Mouse (Mus musculus) hindbrain, embryonic 11.5 days (tissue): ENCODE data around the gene Slc39a12. TPM values are rescaled to one million over a fixed set of nuclear protein-coding genes. Genes with fewer than 3 reads are reported as not detected.

Experiments
- ATAC-seq: fragments of 200-750 bp; cut with Nextera tagmentation; 2 replicates; pipeline ENCODE4 v1.8.0; 2017; ENCODE audit warnings: mild to moderate bottlenecking, moderate TSS enrichment, moderate library complexity; ENCODE audit not compliant: low FRiP score
- DNase-seq: peaks from one replicate; pipeline ENCODE4 v3.0.0-alpha.2; 2015; ENCODE audit warnings: low spot score
- H3K27ac ChIP-seq: fragments of 300-500 bp; sonication (generic); 2 replicates; pipeline ENCODE4 v1.5.1; 2014; ENCODE audit warnings: mild to moderate bottlenecking, low read depth, low read length
- H3K27me3 ChIP-seq: fragments of 300-500 bp; sonication (generic); 2 replicates; pipeline ENCODE4 v1.6.1; 2014; ENCODE audit warnings: mild to moderate bottlenecking, low read length, moderate library complexity, mixed read lengths; ENCODE audit not compliant: control insufficient read depth, insufficient read depth
- H3K36me3 ChIP-seq: fragments of 300-500 bp; sonication (generic); 2 replicates; pipeline ENCODE4 v1.6.1; 2014; ENCODE audit warnings: mild to moderate bottlenecking, low read length, moderate library complexity, mixed read lengths; ENCODE audit not compliant: control insufficient read depth, insufficient read depth
- H3K4me1 ChIP-seq: fragments of 300-500 bp; sonication (generic); replicated peaks from 2 replicates; pipeline ENCODE4 v1.6.1; 2014; ENCODE audit warnings: low read length, mixed read lengths; ENCODE audit not compliant: control insufficient read depth, insufficient read depth
- H3K4me2 ChIP-seq: fragments of 300-500 bp; sonication (generic); replicated peaks from 2 replicates; pipeline ENCODE4 v1.6.1; 2014; ENCODE audit warnings: mild to moderate bottlenecking, low read depth, low read length
- H3K4me3 ChIP-seq: fragments of 300-500 bp; sonication (generic); 2 replicates; pipeline ENCODE4 v1.5.1; 2014; ENCODE audit warnings: low read depth, low read length
- H3K9ac ChIP-seq: fragments of 300-500 bp; sonication (generic); 2 replicates; pipeline ENCODE4 v1.6.1; 2014; ENCODE audit warnings: low read depth, low read length
- H3K9me3 ChIP-seq: fragments of 300-500 bp; sonication (generic); 2 replicates; pipeline ENCODE4 v1.6.1; 2016; ENCODE audit warnings: low read length; ENCODE audit not compliant: control insufficient read depth
- WGBS: fragments of 180-500 bp; shearing (Covaris S2); extraction: QIAGEN DNeasy Blood & Tissue Kit; methylation state at CpG from one replicate; pipeline ENCODE4 v1.1.7; 2014; 5-methylcytosine and 5-hydroxymethylcytosine counted together
- polyA plus RNA-seq: library from polyadenylated mRNA; unstranded; fragments of >200 nt; fragmentation: Nextera tagmentation; extraction: Ambion mirVana; gene quantifications from 2 replicates; pipeline ENCODE4 v1.2.1, GENCODE M21; 2014

Gene Slc39a12
- polyA plus RNA-seq = 0.91 and 1.5 TPM in 2 replicates

DNA sequence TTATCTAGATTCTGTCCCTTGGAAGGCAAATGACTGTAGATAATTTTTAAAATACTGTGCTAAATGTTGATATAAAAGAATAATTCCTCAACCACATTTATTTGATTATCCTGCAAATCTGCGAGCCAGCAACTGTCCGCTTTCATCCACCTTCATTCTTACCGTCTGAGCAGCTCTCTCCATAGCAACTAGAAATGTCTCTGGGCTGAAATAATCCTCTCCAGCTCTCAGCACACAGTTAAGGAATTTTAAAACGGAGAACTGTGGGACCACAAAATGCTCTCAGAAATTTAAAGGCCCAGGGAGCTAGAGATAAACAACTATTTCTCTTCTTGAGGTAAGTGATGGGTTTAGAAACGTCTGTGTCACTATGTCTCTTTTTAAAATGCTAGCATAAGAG lies at the start of gene Slc39a12:
Gene Slc39a12 (plus strand): TSS at position 155 of the 400 bp plus-strand sequence.
- no peak within 1 kb of the TSS for H3K4me3 ChIP-seq
- ATAC-seq = no peak

DNA sequence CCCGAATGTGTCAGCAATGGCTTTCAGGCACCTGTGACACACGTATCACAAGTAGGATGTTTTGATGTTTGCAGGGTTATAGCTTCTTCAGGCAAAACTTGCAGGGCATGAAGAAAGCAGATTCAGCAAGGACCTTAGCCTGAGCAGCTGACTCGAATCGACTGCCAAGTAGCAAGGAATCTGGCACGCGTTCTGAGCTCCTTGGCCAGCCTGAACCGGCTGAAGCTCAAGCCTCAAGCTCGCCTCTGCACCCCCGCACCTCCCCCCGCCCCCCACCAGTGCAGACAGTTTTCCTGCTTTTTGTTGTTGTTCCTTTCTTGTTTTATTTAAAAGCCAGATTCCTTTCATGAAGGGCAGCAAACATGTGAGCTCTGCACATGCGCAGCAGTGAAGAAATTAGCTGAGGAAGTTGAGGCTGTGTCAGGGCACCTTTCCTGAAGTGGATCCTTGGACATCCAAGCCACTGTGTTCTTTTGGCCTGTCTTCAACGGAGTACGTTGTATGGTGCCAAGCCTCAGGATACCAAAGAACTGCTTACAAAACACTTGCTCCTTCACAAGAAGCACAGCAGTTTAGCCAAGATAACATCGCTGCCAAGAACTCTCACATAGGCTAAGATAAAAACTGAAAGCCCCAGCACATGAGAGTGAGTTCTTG lies 46.3 kb upstream of the Slc39a12 start:
- Histone ChIP-seq H3K4me3 (no peak overlapping the region), H3K4me1 (no peaks in the 10 kb centered on the region), H3K36me3 (no peaks in the 10 kb centered on the region), H3K27me3 (no peaks in the 10 kb centered on the region), H3K4me2 (no peak overlapping the region), H3K9me3 (no peaks in the 10 kb centered on the region), H3K27ac (no peak overlapping the region), H3K9ac (no peak overlapping the region)
- WGBS = 85% methylated on average over 14 of the region's 14 CpGs
- ATAC-seq (no peak), DNase-seq (no peak)

More for the DNA sequence above, at the start of gene Slc39a12:
- 72% methylated on average over 5 of the region's 5 CpGs for WGBS
- H3K36me3 ChIP-seq = no peaks in the 10 kb centered on the region
- H3K4me1 ChIP-seq = no peaks in the 10 kb centered on the region
- DNase-seq = no peak
- no peak within 1 kb of the TSS for H3K4me2 ChIP-seq
- H3K9ac ChIP-seq = no peak within 1 kb of the TSS
- H3K27ac ChIP-seq = no peak within 1 kb of the TSS
- H3K27me3 ChIP-seq = no peaks in the 10 kb centered on the region
- H3K9me3 ChIP-seq = no peaks in the 10 kb centered on the region

DNA sequence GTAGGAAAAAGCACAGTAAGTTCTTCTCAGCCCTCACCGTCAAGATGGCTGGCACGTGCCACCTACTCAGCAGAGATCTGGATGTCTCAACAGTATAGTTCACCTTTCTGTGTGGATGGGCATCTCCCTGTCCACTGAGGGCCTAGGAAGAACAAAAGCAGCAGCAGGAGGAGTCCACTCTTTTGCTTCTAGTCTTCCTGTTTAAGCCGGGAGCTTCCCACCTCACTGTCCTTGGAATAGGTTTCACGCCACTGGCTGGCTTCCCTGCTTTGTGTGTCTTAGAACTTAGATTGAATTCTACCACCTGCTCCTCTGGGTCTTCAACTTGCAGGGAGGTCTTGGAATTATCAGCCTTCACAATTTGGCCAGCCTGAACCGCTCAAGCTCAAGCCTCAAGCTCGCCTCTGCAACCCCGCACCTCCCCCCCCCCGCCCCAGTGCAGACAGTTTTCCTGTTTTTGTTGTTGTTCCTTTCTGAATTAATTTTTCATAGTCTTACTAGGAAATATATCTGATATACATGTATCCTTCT lies 45.7 kb upstream of the Slc39a12 start:
- Histone ChIP-seq H3K27ac (no peak overlapping the region), H3K4me3 (no peak overlapping the region), H3K27me3 (no peaks in the 10 kb centered on the region), H3K4me2 (no peak overlapping the region), H3K9ac (no peak overlapping the region), H3K9me3 (no peaks in the 10 kb centered on the region), H3K36me3 (no peaks in the 10 kb centered on the region), H3K4me1 (no peaks in the 10 kb centered on the region)
- 92% methylated on average over 8 of the region's 8 CpGs for WGBS
- no peak for DNase-seq
- ATAC-seq = no peak

DNA sequence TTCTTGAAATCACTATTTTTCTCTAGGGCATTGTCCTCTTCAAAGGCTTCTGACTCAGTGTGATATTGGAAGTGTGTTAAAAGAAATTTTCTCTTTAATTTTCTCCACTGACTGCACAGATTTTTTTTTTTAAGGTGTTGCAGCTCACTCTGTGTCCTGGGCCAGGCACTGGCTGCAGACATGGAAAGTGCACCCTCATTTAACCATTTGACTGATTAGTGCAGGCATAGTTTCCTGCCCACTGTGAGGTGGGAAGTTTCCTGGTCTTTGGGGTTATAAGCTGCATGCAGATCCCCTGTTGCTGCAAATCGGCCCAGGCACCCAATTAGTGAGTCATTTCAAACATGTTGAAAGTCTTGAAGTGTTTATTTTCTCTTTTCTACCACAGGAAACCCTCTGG lies 740 bp downstream of the Slc39a12 start:
- 77% methylated on average over 1 of the region's 1 CpGs for WGBS
- DNase-seq (no peak), ATAC-seq (no peak)
- no peak overlapping the region for H3K4me2 ChIP-seq
- no peak overlapping the region for H3K9ac ChIP-seq
- H3K4me1 ChIP-seq = no peaks in the 10 kb centered on the region
- H3K27ac ChIP-seq = no peak overlapping the region
- no peaks in the 10 kb centered on the region for H3K9me3 ChIP-seq
- H3K4me3 ChIP-seq = no peak overlapping the region
- no peaks in the 10 kb centered on the region for H3K27me3 ChIP-seq
- no peaks in the 10 kb centered on the region for H3K36me3 ChIP-seq

DNA sequence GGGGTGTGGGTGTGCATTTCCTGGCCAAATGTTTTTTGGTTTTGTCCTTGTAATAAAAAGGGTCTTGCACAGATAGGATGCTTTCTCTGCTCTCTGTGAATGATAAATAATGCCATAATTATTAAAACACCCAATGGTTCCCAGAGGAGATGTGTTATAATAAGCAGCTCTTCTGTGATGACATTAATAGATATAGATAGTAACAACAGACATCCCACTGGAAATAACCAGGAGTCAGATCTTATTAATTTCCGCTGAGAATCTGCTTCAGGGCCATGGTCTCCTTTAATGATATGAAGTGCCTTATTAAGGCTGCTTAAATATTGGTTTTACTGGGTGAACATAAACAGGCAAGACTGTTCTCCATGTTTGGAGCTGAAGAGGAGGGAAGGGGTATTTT lies 2.8 kb downstream of the Slc39a12 start:
- H3K36me3 ChIP-seq = no peaks in the 10 kb centered on the region
- no peak for DNase-seq
- 81% methylated on average over 1 of the region's 1 CpGs for WGBS
- H3K27ac ChIP-seq = no peak overlapping the region
- H3K4me3 ChIP-seq = no peak overlapping the region
- no peaks in the 10 kb centered on the region for H3K9me3 ChIP-seq
- no peaks in the 10 kb centered on the region for H3K4me1 ChIP-seq
- H3K4me2 ChIP-seq = no peak overlapping the region
- no peaks in the 10 kb centered on the region for H3K27me3 ChIP-seq
- ATAC-seq = 0 out of 2 replicates have a peak, but pooled peaks have one; percentile 27
- no peak overlapping the region for H3K9ac ChIP-seq

DNA sequence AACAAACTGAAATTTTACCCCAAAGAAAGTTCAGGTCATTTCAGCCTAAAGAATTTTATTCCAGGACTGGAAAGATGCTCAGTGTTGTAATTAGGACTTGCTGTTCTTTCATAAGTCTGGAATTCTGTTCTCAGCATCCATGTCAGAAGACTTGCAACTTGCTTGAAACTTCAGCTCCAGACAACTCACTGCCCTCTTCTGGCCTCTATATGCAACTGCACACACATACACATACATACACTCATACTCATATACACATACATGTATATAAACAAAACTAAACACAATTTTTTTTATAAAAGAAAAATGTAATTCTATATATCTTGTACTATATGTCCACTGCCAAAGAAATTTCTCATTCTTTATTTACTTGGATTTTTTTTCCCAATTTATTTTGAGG lies 14.9 kb downstream of the Slc39a12 start:
- H3K27ac ChIP-seq = no peak overlapping the region
- H3K4me1 ChIP-seq = no peaks in the 10 kb centered on the region
- H3K4me3 ChIP-seq = no peak overlapping the region
- H3K4me2 ChIP-seq = no peak overlapping the region
- DNase-seq (no peak), ATAC-seq (no peak)
- H3K9me3 ChIP-seq = no peaks in the 10 kb centered on the region
- no peaks in the 10 kb centered on the region for H3K36me3 ChIP-seq
- no peaks in the 10 kb centered on the region for H3K27me3 ChIP-seq
- H3K9ac ChIP-seq = no peak overlapping the region

DNA sequence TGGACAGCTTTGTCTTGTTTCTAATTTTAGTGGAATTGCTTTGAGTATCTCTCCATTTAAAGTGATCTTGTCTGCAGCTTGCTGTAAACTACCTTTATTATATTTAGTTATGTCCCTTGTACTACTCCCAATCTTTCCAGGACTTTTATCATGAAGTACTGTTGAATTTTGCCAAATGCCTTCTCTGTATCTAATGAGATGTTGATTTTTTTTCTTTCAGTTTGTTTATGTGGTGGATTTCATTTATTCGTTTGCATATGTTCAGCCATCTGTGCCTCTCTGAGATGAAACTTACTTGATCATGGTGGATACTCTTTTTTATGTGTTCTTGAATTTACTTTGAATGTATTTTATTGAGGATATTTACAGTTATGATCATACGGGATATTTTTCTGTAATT lies 40.9 kb downstream of the Slc39a12 start:
- no peaks in the 10 kb centered on the region for H3K9me3 ChIP-seq
- 86% methylated on average over 2 of the region's 2 CpGs for WGBS
- H3K4me3 ChIP-seq = no peak overlapping the region
- no peak for ATAC-seq
- no peak for DNase-seq
- no peak overlapping the region for H3K27ac ChIP-seq
- no peak overlapping the region for H3K4me2 ChIP-seq
- H3K4me1 ChIP-seq = no peaks in the 10 kb centered on the region
- no peaks in the 10 kb centered on the region for H3K36me3 ChIP-seq
- H3K27me3 ChIP-seq = no peaks in the 10 kb centered on the region
- H3K9ac ChIP-seq = no peak overlapping the region

DNA sequence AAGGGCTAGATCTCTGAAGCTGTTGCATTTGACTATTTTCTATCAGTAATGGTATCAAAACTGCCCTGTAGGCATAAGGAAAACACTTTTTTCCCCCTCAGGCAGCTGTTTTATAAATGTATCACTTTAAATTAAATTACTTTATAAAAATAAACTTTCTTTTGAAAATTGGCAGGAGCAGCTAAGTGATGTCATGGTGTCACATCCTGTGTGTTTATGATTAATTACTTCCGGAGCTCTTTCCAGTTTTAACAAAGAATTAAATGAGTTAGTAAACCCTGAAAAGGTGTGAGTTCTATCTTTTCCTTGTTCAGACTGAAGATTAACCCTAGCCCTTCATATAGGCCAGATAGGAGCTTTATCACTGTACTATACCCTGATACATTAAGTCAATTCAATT lies 59.2 kb downstream of the Slc39a12 start:
- no peaks in the 10 kb centered on the region for H3K36me3 ChIP-seq
- H3K9me3 ChIP-seq = no peaks in the 10 kb centered on the region
- no peak overlapping the region for H3K9ac ChIP-seq
- H3K4me3 ChIP-seq = no peak overlapping the region
- ATAC-seq (no peak), DNase-seq (no peak)
- 93% methylated on average over 1 of the region's 1 CpGs for WGBS
- H3K27me3 ChIP-seq = no peaks in the 10 kb centered on the region
- H3K27ac ChIP-seq = no peak overlapping the region
- no peak overlapping the region for H3K4me2 ChIP-seq
- no peaks in the 10 kb centered on the region for H3K4me1 ChIP-seq

DNA sequence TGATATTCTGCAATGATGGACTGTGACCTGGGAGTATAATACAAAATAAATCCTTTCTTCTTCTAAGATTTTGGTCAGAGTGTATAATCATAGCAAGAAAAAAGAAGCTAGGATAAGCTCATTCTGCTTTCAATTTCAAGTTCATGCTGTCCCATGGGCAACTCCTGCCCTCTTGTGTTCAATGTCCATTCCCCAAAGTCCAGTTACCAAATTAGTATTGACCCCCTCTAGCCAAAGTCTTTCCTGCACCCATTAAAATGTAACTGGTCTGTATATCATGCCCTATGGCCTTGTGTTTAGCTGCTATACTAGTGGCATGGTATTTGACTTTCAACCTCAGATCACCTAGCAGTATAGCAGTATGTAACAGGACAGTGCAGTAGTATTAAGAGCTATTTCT lies 62.8 kb downstream of the Slc39a12 start:
- Histone ChIP-seq H3K9ac (no peak overlapping the region), H3K27me3 (no peaks in the 10 kb centered on the region), H3K27ac (no peak overlapping the region), H3K9me3 (no peaks in the 10 kb centered on the region), H3K4me1 (no peaks in the 10 kb centered on the region), H3K4me2 (no peak overlapping the region), H3K36me3 (no peaks in the 10 kb centered on the region), H3K4me3 (no peak overlapping the region)
- no peak for DNase-seq
- ATAC-seq = no peak
